Comparison of ENCODE assay signal across 33 mouse cellular contexts in the genomic region with DNA sequence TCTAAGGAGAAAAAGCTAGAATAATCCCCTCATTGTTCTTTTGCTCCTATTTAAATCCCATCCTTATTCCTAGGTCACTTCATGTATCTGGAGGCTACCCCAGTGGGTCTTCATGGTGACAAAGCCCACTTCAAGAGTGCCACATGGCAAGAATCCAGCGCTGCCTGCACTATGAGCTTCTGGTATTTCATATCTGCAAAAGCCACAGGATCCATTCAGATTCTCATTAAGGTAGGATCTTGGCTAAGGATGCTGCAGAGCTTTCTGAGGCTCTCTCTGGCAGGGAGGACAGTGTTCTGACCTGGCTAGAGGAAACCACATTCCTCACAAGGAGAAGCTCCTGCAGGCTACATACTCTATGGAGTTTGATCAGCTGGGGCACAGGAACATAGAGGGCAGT.
DNase-seq lines count a peak whose midpoint lies in the region; ATAC-seq and TF ChIP-seq lines count a peak whose summit lies in the region.
"Had no signal": no experiment of that assay in that cellular context is flagged by ENCODE, and none has a peak within 500 bp of the region (broad histone marks: within the 10 kb centered on the region; RNA-seq: fewer than 3 reads in every experiment).

No protein-coding gene starts in this region.

- H3K4me1 ChIP-seq in cerebellum, adult 2 months (ENCODE audit: control insufficient read depth, insufficient read depth, low read length) = no peaks in the 10 kb centered on the region
- H3K4me1 ChIP-seq in hindbrain, embryonic 13.5 days (replicated peaks) = peaks cover 4% of the 10 kb centered on the region; the same call in 1 of the 2 replicates
- no peaks in the 10 kb centered on the region for H3K4me1 ChIP-seq in hindbrain, embryonic 14.5 days (replicated peaks; ENCODE audit: control insufficient read depth, insufficient read depth, low read length)
- H3K4me1 ChIP-seq in midbrain, embryonic 16.5 days (ENCODE audit: control insufficient read depth, insufficient read depth, low read length) = no peaks in the 10 kb centered on the region
- H3K4me1 ChIP-seq in midbrain, embryonic 11.5 days (ENCODE audit: control insufficient read depth, insufficient read depth, low read length) = no peaks in the 10 kb centered on the region
- H3K4me1 ChIP-seq: embryonic facial prominence, embryonic 13.5 days; heart, embryonic 13.5 days; limb, embryonic 10.5 days; limb, embryonic 15.5 days; liver, embryonic 13.5 days; megakaryocyte, embryonic 14.5 days had no signal

- H3K27ac ChIP-seq in cerebellum, adult 2 months (ENCODE audit: insufficient read depth, low read length) = no peak overlapping the region
- 0 out of 2 replicates have a peak overlapping the region, but pooled peaks have one; percentile 18 for H3K27ac ChIP-seq in hindbrain, embryonic 13.5 days
- no peak overlapping the region for H3K27ac ChIP-seq in hindbrain, embryonic 14.5 days
- H3K27ac ChIP-seq in midbrain, embryonic 16.5 days (ENCODE audit: low read length) = no peak overlapping the region
- no peak overlapping the region for H3K27ac ChIP-seq in midbrain, embryonic 11.5 days (ENCODE audit: low read depth, low read length)
- H3K27ac ChIP-seq: embryonic facial prominence, embryonic 13.5 days; heart, embryonic 13.5 days; kidney, postnatal 0 days; limb, embryonic 10.5 days; limb, embryonic 15.5 days; liver, embryonic 13.5 days had no signal

- no peaks in the 10 kb centered on the region for H3K9me3 ChIP-seq in hindbrain, embryonic 13.5 days
- H3K9me3 ChIP-seq in hindbrain, embryonic 14.5 days (ENCODE audit: control insufficient read depth, low read length) = no peaks in the 10 kb centered on the region
- no peaks in the 10 kb centered on the region for H3K9me3 ChIP-seq in midbrain, embryonic 16.5 days (replicated peaks; ENCODE audit: control insufficient read depth, low read length, poor library complexity, severe bottlenecking)
- no peaks in the 10 kb centered on the region for H3K9me3 ChIP-seq in midbrain, embryonic 11.5 days (ENCODE audit: control insufficient read depth, low read length)
- H3K9me3 ChIP-seq: embryonic facial prominence, embryonic 13.5 days; G1E; heart, embryonic 13.5 days; limb, embryonic 10.5 days; limb, embryonic 15.5 days; liver, embryonic 13.5 days; megakaryocyte, embryonic 14.5 days had no signal

- H3K27me3 ChIP-seq in cerebellum, adult 2 months (ENCODE audit: control insufficient read depth, insufficient read depth, low read length) = no peaks in the 10 kb centered on the region
- no peaks in the 10 kb centered on the region for H3K27me3 ChIP-seq in hindbrain, embryonic 13.5 days
- H3K27me3 ChIP-seq in hindbrain, embryonic 14.5 days (ENCODE audit: control insufficient read depth, insufficient read depth, low read length) = no peaks in the 10 kb centered on the region
- no peaks in the 10 kb centered on the region for H3K27me3 ChIP-seq in midbrain, embryonic 16.5 days (ENCODE audit: control insufficient read depth, insufficient read depth, low read depth, low read length)
- no peaks in the 10 kb centered on the region for H3K27me3 ChIP-seq in midbrain, embryonic 11.5 days (ENCODE audit: control insufficient read depth, insufficient read depth, low read length)
- H3K27me3 ChIP-seq: embryonic facial prominence, embryonic 13.5 days; heart, embryonic 13.5 days; limb, embryonic 15.5 days; liver, embryonic 13.5 days; megakaryocyte, embryonic 14.5 days; Patski had no signal

- ATAC-seq in hindbrain, embryonic 13.5 days (ENCODE audit: low FRiP score) = no peak
- ATAC-seq in hindbrain, embryonic 14.5 days (ENCODE audit: low FRiP score) = no peak
- peak; percentile 60; the same call in 1 of the 2 replicates for ATAC-seq in midbrain, embryonic 16.5 days
- ATAC-seq in midbrain, embryonic 11.5 days (ENCODE audit: low FRiP score) = no peak
- ATAC-seq: intestine, embryonic 16.5 days; lung, postnatal 0 days; Patski had no signal

- no peak for TF ChIP-seq POLR2A in cerebellum, adult 2 months (IDR thresholded peaks at IDR 0.05; ENCODE audit: borderline replicate concordance, insufficient read depth, low read length)

- DNase-seq in cerebellum, postnatal 14 days = peak; percentile 21 to 42
- DNase-seq in cerebellum, adult 2 months = no peak
- DNase-seq in hindbrain, embryonic 14.5 days (ENCODE audit: low spot score) = no peak
- no peak for DNase-seq in midbrain, embryonic 11.5 days (ENCODE audit: low spot score, missing footprints)
- DNase-seq in c-Kit-positive CD71-positive TER-119-positive erythroid progenitor cells, embryonic 14.5 days (ENCODE audit: low spot score) = no peak
- DNase-seq: adrenal gland, postnatal 10 days; cerebellum, adult 11-12 months; cerebellum, postnatal 36 days; embryo, embryonic 11 days; forebrain, postnatal 0 days; gastrocnemius, postnatal 10 days; heart, postnatal 10 days; kidney, adult 8-10 months; kidney, postnatal 4 days; liver, embryonic 13.5 days; lung, adult 18-20 months; lung, postnatal 4 days; right cerebral cortex, adult 18-20 months; spleen, adult 18-20 months; thymus, postnatal 14 days had no signal

- no peaks in the 10 kb centered on the region for H3K36me3 ChIP-seq in hindbrain, embryonic 13.5 days
- H3K36me3 ChIP-seq in hindbrain, embryonic 14.5 days (replicated peaks; ENCODE audit: control insufficient read depth, insufficient read depth) = no peaks in the 10 kb centered on the region
- no peaks in the 10 kb centered on the region for H3K36me3 ChIP-seq in midbrain, embryonic 16.5 days (ENCODE audit: control insufficient read depth, insufficient read depth, low read length)
- H3K36me3 ChIP-seq in midbrain, embryonic 11.5 days (ENCODE audit: control insufficient read depth, insufficient read depth, low read length) = no peaks in the 10 kb centered on the region
- H3K36me3 ChIP-seq: embryonic facial prominence, embryonic 13.5 days; G1E; heart, embryonic 13.5 days; limb, embryonic 10.5 days; limb, embryonic 15.5 days; liver, embryonic 13.5 days had no signal

- 60% methylated on average over 1 of the region's 1 CpGs for WGBS in cerebellum, adult 2 months
- WGBS in hindbrain, embryonic 13.5 days = 93% methylated on average over 1 of the region's 1 CpGs
- 86% methylated on average over 1 of the region's 1 CpGs for WGBS in hindbrain, embryonic 14.5 days
- 52% methylated on average over 1 of the region's 1 CpGs for WGBS in midbrain, embryonic 16.5 days
- WGBS in midbrain, embryonic 11.5 days = 80% methylated on average over 1 of the region's 1 CpGs

- H3K9ac ChIP-seq in hindbrain, embryonic 13.5 days = no peak overlapping the region
- H3K9ac ChIP-seq in hindbrain, embryonic 14.5 days = no peak overlapping the region
- H3K9ac ChIP-seq in midbrain, embryonic 16.5 days (ENCODE audit: low read depth, low read length) = no peak overlapping the region
- H3K9ac ChIP-seq in midbrain, embryonic 11.5 days (ENCODE audit: low read length) = no peak overlapping the region
- H3K9ac ChIP-seq: embryonic facial prominence, embryonic 13.5 days; forebrain, postnatal 0 days; heart, embryonic 13.5 days; limb, embryonic 15.5 days; liver, embryonic 13.5 days had no signal

- TF ChIP-seq CTCF in cerebellum, adult 2 months (IDR thresholded peaks at IDR 0.05; ENCODE audit: borderline replicate concordance, insufficient read depth, low read depth, low read length) = no peak

- H3K4me3 ChIP-seq in cerebellum, adult 2 months (replicated peaks; ENCODE audit: insufficient read depth, low read depth, low read length) = no peak overlapping the region
- H3K4me3 ChIP-seq in hindbrain, embryonic 13.5 days = no peak overlapping the region
- no peak overlapping the region for H3K4me3 ChIP-seq in hindbrain, embryonic 14.5 days (replicated peaks; ENCODE audit: low read length)
- H3K4me3 ChIP-seq in midbrain, embryonic 16.5 days (ENCODE audit: low read depth, low read length) = no peak overlapping the region
- H3K4me3 ChIP-seq in midbrain, embryonic 11.5 days (ENCODE audit: low read depth, low read length) = no peak overlapping the region
- H3K4me3 ChIP-seq: embryonic facial prominence, embryonic 13.5 days; erythroblast, embryonic 14.5 days; heart, embryonic 13.5 days; limb, embryonic 10.5 days; limb, embryonic 15.5 days; liver, embryonic 13.5 days; megakaryocyte, embryonic 14.5 days had no signal

- H3K4me2 ChIP-seq in hindbrain, embryonic 13.5 days = no peak overlapping the region
- no peak overlapping the region for H3K4me2 ChIP-seq in hindbrain, embryonic 14.5 days (replicated peaks)
- H3K4me2 ChIP-seq in midbrain, embryonic 16.5 days (ENCODE audit: low read length) = no peak overlapping the region
- no peak overlapping the region for H3K4me2 ChIP-seq in midbrain, embryonic 11.5 days
- H3K4me2 ChIP-seq: embryonic facial prominence, embryonic 13.5 days; heart, embryonic 13.5 days; limb, embryonic 15.5 days; liver, embryonic 13.5 days had no signal

Comparison
In these comparisons a context has a peak if more than half of its experiments do, and no peak if none do; other contexts are left out.
1. DNase-seq: peak in cerebellum, postnatal 14 days (2 of 2); none in cerebellum, adult 2 months (0 of 2), hindbrain, embryonic 14.5 days (single experiment), midbrain, embryonic 11.5 days (single experiment) and c-Kit-positive CD71-positive TER-119-positive erythroid progenitor cells, embryonic 14.5 days (single experiment).